Mouse (Mus musculus) G1E (cell line): ENCODE measurements around the gene Slc22a2. TPM values are rescaled to one million over a fixed set of nuclear protein-coding genes. Genes with fewer than 3 reads are reported as not detected.
"Not testable (repeated sequence)": the region's sequence is repeated elsewhere in the genome, so short reads cannot be mapped to it uniquely, and the experiment has no call there.

ENCODE experiments used
- ATAC-seq: 2 replicates; pipeline ENCODE4 v1.8.0; 2016; ENCODE audit warnings: mild to moderate bottlenecking; ENCODE audit not compliant: insufficient number of reproducible peaks, poor library complexity, low FRiP score, severe bottlenecking; ENCODE audit errors: extremely low read depth
- DNase-seq: peaks from one replicate; pipeline ENCODE4 v3.0.0; 2012; ENCODE audit warnings: low spot score
- H3K27me3 ChIP-seq: 2 replicates; pipeline ENCODE4 v1.6.1; 2012; ENCODE audit warnings: mild to moderate bottlenecking, low read length, inconsistent platforms; ENCODE audit not compliant: insufficient read depth
- H3K36me3 ChIP-seq: replicated peaks from 2 replicates; pipeline ENCODE3; 2012; ENCODE audit warnings: mild to moderate bottlenecking, inconsistent platforms
- H3K4me1 ChIP-seq: 2 replicates; pipeline ENCODE4 v1.6.1; 2012; ENCODE audit warnings: low read depth, low read length, inconsistent platforms, mixed read lengths; ENCODE audit not compliant: insufficient read depth
- H3K4me3 ChIP-seq: 2 replicates; pipeline ENCODE4 v1.5.1; 2012; ENCODE audit warnings: low read depth, mild to moderate bottlenecking, inconsistent platforms, low read length, moderate library complexity, mixed read lengths
- H3K9me3 ChIP-seq: replicated peaks from 2 replicates; pipeline ENCODE4 v1.6.1; 2012; ENCODE audit warnings: inconsistent platforms
- CTCF ChIP-seq: IDR thresholded peaks from 2 replicates; pipeline ENCODE4 v1.5.1; 2012; ENCODE audit warnings: low read depth, low read length, inconsistent platforms, mixed read lengths
- GATA1 ChIP-seq: IDR thresholded peaks from 2 replicates; pipeline ENCODE4 v1.6.1; 2012; ENCODE audit warnings: borderline replicate concordance, low read length, inconsistent platforms, mixed read lengths
- GATA2 ChIP-seq: IDR thresholded peaks from 2 replicates; pipeline ENCODE4 v1.6.1; 2012; ENCODE audit warnings: low read depth, low read length, inconsistent platforms, borderline replicate concordance
- POLR2AphosphoS5 ChIP-seq: IDR thresholded peaks from 2 replicates; pipeline ENCODE4 v1.6.1; 2012; ENCODE audit warnings: low read depth, low read length, inconsistent platforms; ENCODE audit not compliant: insufficient replicate concordance
- TAL1 ChIP-seq: conservative IDR thresholded peaks from 2 replicates; pipeline ENCODE4 v1.6.1; 2012; ENCODE audit warnings: low read depth, low read length, inconsistent platforms, mixed read lengths
- polyA plus RNA-seq: library from polyadenylated mRNA; stranded (reverse); fragments of >175 nt; gene quantifications from 2 replicates; pipeline ENCODE4 v1.2.3, GENCODE M21; 2012
- total RNA-seq, 2 experiments: library from RNA; stranded (forward) in 1 of 2; stranded (reverse) in 1 of 2; fragments of 200-1000 nt in 1 of 2; fragments of >200 nt in 1 of 2; fragmentation: Nextera tagmentation in 1 of 2; gene quantifications; 2 replicates each; pipeline ENCODE4 v1.2.3; 2014 to 2017

Gene Slc22a2
- total RNA-seq (2014; fragmentation: Nextera tagmentation): not detected in 2 replicates
- not detected in 2 replicates for total RNA-seq (2017)
- polyA plus RNA-seq: not detected in 2 replicates

DNA sequence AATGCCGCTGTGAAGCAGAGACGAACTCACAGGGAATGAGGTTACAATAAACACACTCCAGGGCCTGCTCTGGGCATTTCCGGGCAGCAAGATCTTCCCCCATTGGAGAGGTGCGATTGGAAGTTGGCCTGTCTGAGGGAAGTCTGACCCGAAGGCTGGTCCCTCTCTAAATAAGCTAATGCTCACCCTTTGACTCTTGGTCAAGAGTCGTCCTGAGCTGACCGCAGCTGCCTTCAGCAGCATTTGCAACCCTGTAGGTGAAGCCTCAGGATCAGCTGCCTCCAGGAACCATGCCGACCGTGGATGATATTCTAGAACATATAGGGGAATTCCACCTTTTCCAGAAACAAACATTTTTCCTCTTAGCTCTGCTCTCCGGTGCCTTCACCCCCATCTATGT, at the start of gene Slc22a2:
Gene Slc22a2 (plus strand): TSS at position 142 of the 400 bp plus-strand sequence.
- Histone ChIP-seq H3K36me3 (no peaks in the 10 kb centered on the region), H3K4me1 (no peaks in the 10 kb centered on the region), H3K27me3 (peaks cover 54% of the 10 kb centered on the region), H3K9me3 (no peaks in the 10 kb centered on the region), H3K4me3 (no peak within 1 kb of the TSS)
- DNase-seq (no peak), ATAC-seq (no peak)
- TF ChIP-seq TAL1 (no peak), GATA1 (no peak), CTCF (no peak), GATA2 (no peak), POLR2AphosphoS5 (no peak)

DNA sequence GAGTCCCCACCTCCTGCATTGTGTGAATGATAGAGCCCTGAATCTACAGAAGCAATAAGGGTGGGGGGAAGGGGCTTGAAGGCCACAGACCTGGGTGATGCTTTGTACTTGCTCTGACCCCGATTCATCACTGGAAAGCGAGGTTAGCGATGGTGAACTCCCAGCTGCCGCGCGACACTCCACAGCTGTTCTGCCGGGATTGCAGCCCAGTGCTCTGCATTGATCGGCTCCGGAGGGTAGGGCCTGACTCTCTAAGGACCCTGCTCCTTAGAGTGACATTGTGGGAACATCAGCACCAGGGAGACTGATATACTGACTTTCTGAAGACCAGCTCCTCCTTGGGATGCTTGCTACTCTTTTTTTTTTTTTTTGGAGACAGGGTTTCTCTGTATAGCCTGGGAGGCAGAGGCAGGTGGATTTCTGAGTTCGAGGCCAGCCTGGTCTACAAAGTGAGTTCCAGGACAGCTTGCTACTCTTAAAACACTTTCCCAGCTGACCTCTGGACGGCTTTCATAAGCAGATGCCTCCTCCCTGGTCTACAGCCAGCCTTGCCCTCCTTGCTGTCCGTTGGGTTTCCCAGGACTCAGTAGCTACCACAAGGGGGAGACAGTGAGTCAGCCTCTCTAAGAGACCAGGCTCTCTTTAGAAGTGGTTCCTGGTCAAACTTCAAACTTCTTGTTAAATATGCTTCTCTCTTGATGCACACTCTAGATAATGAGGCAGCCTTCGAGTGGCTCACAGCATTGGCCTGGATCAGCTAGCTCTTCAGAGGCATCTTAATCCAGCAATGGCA, 49.4 kb upstream of the Slc22a2 start:
- DNase-seq (peak; percentile 53), ATAC-seq (peak; percentile 49; the same call in 1 of the 2 replicates)
- Histone ChIP-seq H3K4me1 (peaks cover 30% of the 10 kb centered on the region), H3K36me3 (no peaks in the 10 kb centered on the region), H3K9me3 (no peaks in the 10 kb centered on the region), H3K4me3 (no peak overlapping the region), H3K27me3 (peaks cover 30% of the 10 kb centered on the region)
- peak; percentile 89 for TF ChIP-seq CTCF
- TF ChIP-seq GATA2: no peak

DNA sequence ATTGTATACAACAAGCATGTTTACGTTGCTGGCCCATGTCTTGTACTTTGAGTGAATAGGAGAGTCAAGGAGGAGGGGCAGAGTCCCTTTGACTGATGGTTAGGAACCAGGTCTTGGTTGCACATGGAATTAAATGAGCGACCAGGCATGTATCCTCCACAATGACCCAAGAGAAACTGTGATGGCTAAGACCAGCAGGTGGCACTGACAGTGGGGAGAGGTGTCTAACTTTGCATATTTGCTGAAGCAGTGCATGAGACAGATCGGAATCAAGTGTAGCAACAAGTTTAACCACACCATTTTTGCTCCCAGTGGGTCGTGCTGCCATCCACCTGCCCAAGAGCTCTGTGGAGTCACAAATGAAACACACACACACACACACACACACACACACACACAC, 21.7 kb upstream of the Slc22a2 start:
- peaks cover 12% of the 10 kb centered on the region for H3K9me3 ChIP-seq

DNA sequence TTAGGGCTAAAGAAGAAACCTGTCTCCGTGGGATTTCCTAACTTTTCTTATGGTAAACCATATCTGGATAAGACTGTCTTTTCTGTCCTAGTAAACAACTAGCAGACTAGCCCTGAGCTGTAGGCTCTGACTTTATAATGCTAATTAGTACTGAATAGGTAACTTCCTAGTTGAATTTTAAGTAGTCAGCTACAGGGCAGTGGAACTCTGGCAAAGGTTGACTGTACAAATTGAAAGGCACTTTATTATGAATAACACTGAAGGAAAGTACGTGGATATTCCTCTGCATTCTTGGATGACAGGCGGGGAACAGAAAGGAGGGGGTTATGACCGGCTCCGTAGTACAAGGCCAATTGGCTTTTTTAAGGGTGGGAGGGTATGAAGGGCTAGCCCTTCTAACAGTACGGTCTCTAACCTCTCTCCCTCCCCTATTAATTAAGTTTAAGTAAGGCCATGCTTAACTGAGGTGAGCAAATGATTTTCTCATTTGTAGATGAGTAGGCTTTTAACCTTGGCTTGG, 19.4 kb upstream of the Slc22a2 start:
- H3K36me3 ChIP-seq, ATAC-seq, H3K9me3 ChIP-seq, H3K27me3 ChIP-seq, H3K4me3 ChIP-seq, DNase-seq, H3K4me1 ChIP-seq: not testable (repeated sequence)

More for the DNA sequence above, 21.7 kb upstream of the Slc22a2 start:
- H3K4me3 ChIP-seq: no peak overlapping the region
- H3K4me1 ChIP-seq: no peaks in the 10 kb centered on the region
- TF ChIP-seq GATA1 (no peak), CTCF (no peak), POLR2AphosphoS5 (no peak), TAL1 (no peak), GATA2 (no peak)
- DNase-seq (no peak), ATAC-seq (no peak)
- H3K36me3 ChIP-seq: no peaks in the 10 kb centered on the region
- peaks cover 8% of the 10 kb centered on the region; the same call in 1 of the 2 replicates for H3K27me3 ChIP-seq

DNA sequence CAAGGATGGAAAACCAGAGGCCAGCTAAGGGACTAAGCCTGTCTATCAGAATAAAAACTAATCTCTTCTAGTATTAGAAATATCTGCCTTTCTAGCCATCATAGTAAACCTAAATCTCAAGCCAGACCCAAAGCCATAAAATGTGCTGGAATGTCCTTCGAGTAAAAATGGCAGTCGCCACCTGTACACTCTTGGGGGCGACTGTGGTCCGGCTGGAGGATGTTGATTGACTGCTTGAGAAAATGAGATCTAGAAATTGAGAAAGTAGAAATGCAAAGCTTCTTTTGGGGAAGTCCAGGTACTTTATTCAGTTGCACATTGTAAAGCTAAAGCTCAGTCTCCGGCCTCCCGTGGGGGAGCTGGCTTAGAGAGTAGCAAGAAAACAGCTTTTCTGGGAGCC, 18.5 kb upstream of the Slc22a2 start:
- Histone ChIP-seq H3K4me3 (no peak overlapping the region), H3K36me3 (no peaks in the 10 kb centered on the region), H3K27me3 (peaks cover 12% of the 10 kb centered on the region), H3K4me1 (no peaks in the 10 kb centered on the region), H3K9me3 (no peaks in the 10 kb centered on the region)
- TF ChIP-seq CTCF (no peak), GATA2 (no peak), POLR2AphosphoS5 (no peak), GATA1 (no peak), TAL1 (no peak)
- no peak for ATAC-seq
- DNase-seq: no peak

DNA sequence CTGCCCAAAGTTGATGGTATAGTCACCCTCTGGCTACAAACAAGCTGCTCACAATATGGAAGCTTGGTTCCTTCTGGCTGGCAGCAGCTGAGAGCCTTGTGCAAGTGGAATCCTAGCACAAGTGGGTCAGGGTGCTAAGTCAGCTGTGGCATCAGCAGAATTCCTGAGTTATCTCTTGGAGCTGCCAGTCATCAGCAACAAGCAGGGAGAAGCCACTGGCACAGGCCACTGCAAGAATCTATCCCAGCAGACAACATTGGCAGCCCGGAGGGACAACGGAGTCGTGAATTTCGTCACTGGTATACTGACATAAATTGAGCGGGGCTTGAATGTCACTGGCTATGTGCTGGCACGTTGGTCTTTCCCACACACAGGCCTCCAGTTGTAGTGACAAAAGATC, 12.6 kb upstream of the Slc22a2 start:
- H3K27me3 ChIP-seq: peaks cover 17% of the 10 kb centered on the region
- H3K4me1 ChIP-seq: no peaks in the 10 kb centered on the region
- H3K36me3 ChIP-seq: no peaks in the 10 kb centered on the region
- no peaks in the 10 kb centered on the region for H3K9me3 ChIP-seq
- no peak for ATAC-seq
- TF ChIP-seq CTCF: no peak
- no peak for TF ChIP-seq GATA2
- TF ChIP-seq POLR2AphosphoS5: no peak
- TF ChIP-seq TAL1: no peak
- no peak for TF ChIP-seq GATA1
- no peak for DNase-seq
- H3K4me3 ChIP-seq: no peak overlapping the region
